Mouse (Mus musculus) c-Kit-positive CD71-negative TER-119-negative erythroid progenitor cells, embryonic 14.5 days (primary cell): ENCODE measurements around the gene Itgae.
A peak's percentile ranks its signal among the peaks of the same experiment; 100 is the strongest.

ENCODE experiments used
- DNase-seq: peaks from one replicate; pipeline ENCODE4 v3.0.0-alpha.2; 2013; ENCODE audit warnings: low read depth

The Itgae gene

DNA sequence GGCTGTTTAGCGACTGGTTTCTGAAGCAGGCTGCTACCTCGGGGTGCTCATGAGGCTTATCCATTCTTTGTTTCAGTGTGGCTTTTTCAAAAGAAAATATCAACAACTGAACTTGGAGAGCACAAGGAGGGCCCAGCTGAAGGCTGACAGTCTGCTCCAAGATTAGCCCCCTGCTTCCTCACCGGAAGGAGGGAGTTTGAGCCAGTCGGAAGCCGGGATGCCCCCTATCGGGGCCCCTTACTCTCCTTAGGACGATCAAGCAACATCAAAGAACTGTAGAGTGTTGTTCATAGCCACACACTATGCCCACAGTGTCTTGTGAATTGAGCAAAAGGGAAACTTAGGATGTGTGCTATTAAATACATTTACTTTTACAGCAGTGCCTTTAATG lies 56.6 kb downstream of the Itgae start:
- no peak for DNase-seq

- DNase-seq = no peak
Observed at GRCm38 (mm10) chr11:73148209-73148608, 57.8 kb downstream of the Itgae start.

DNA sequence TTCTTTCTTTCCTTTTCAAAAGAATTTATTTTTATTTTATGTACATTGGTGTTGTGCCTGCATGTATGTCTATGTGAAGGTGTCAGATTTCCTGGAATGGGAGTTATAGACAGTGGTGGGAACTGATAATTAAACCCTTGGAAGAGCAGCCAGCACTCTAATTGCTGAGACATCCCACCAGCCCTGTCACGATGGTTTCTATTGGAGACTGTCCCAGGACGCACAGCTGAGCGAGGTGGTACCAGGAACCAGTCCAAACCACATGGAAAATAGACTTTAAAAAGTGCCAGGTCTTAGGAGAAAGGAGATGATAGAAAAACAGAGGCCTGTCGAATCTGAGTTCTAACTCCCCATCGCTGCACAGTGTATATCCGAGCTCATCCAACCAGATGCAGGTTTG lies 64.7 kb downstream of the Itgae start:
- no peak for DNase-seq

- no peak for DNase-seq
Observed at GRCm38 (mm10) chr11:73159957-73160810, 69.8 kb downstream of the Itgae start, which contains the start of gene P2rx5. Gene P2rx5, plus strand, starts transcription at chr11:73160421.

- DNase-seq = no peak
Observed at GRCm38 (mm10) chr11:73160811-73161200, 70.4 kb downstream of the Itgae start.

- DNase-seq = no peak
Observed at GRCm38 (mm10) chr11:73161616-73162015, 71.2 kb downstream of the Itgae start.

DNA sequence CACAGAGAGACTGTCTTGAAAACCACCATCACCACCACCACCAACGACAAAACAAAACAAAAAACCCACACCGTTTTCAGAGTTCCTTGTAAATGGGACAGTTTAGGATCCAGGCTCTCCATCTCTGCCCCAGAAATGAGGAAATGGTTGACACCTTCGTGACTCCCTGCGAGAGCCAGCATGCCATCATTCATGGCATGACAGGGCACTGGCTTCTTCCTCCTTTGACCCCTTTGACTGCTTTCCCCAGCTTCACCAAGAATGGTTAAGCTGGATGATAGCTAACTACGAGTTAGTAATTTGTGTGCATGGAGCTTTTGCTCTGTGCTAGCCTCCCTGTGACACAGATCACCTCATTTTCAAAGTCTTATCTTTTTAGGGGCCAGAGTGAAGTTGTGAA lies 71.9 kb downstream of the Itgae start:
- DNase-seq = no peak

- DNase-seq = no peak
Observed at GRCm38 (mm10) chr11:73168071-73168470, 77.7 kb downstream of the Itgae start.

DNA sequence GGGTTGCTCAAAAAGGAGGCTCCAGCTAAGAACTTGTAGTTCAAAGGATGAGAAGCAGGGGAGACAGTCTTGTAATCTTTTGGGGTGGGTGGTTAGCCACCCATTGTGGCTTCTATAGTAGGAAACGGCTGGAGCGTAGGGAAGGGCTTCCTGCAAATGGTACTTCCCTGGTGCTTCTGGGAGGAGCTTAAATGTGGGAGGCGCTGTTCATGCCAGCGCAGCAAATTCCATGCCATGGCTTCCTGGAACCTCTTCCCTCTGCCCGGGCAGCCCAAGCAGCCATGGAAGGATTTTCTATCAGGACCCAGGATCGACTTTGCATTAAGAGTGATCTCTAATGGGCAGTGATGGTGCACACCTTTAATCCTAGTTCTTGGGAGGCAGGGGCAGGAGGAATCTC lies 78.2 kb downstream of the Itgae start:
- no peak for DNase-seq

- DNase-seq = peak; percentile 60
Observed at GRCm38 (mm10) chr11:73169231-73169630, 78.8 kb downstream of the Itgae start.

DNA sequence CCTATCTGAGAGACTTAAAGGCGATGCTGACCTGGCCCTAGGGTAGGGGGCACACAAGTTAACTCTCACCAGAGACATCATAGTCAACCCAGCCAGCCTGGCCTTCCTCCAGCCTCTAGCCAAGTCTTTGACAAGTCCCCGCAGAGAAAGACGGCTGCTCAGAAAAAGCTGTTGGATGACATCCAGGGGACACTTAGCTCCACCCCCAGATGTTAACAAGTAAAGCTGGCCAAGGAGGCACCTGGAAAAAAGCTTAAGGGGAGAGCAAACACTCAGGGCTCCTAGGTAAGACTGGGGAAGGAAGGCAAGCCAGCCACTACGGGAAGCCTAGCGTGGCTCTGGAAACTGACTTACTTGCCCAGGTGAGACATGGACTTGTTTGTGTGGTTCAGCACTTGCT lies 81.8 kb downstream of the Itgae start:
- DNase-seq = no peak

DNA sequence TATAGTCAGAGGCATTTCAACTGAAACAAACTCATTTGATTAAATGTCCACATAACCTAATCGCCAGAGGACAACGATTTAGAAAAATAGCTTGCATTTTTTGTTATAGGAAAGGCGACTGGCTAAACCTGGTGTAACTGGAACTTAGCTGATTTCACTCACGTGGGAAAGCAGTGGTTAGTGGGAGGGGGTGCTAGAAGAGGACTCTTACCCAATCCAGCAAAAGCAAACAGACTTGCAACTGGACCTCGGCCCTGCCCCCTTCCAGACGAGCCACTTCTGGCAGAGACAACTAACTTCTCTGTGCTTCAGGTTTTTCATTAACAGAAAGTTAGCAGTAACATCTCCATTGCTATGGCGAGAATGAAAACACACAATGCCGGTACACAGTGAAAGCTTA lies 85.2 kb downstream of the Itgae start:
- DNase-seq = no peak

- no peak for DNase-seq
Observed at GRCm38 (mm10) chr11:73176186-73176585, 85.8 kb downstream of the Itgae start.

DNA sequence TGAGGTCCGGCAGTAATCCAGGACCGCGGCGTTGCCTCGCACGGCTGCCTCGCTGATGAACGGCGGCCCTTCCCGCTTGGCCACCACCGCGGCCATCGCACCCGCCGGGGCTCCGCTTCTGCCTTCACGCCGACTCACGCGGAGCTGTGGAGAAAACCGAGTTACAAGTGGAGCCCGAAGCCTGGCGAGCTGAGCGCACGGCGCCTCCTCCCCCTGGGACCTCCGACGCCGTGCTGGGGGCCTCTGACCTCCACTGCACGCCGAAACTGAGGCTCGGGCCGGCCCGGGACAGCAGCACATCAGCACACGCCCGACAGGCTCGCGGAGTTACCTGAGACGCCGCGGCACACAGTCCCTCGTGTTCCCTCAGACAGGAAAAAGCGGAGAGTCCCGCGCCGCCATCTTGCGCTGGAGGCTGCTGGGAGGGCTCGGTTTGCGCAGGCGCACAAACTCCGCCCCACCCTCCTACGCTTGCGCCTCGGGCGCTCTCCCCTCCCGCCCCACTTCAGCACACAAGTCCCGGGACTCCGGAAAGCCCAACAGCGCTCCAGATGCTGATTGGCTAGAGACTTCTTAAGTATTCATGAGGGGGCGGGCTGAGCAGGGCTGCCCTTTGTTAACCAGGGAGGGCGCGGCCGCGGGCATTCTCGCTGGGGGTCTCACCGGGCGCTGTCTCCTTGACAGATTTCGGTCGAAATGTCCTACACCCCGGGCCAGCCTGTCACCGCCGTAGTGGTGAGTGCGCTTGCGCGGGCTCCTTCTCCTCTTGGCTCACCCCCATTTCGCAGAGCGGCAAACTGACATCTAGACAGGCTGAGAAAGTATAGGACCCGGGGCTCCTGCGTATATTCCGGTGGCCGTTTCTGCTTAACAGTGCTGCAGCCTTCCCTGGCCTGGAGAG lies 86.5 kb downstream of the Itgae start, which contains the start of the genes Emc6 and Tax1bp3:
TSS of gene Emc6 (minus strand) at position 430 of the 901 bp plus-strand sequence.
TSS of gene Tax1bp3 (plus strand) at position 476 of the 901 bp plus-strand sequence.
- peak; percentile 94 for DNase-seq

DNA sequence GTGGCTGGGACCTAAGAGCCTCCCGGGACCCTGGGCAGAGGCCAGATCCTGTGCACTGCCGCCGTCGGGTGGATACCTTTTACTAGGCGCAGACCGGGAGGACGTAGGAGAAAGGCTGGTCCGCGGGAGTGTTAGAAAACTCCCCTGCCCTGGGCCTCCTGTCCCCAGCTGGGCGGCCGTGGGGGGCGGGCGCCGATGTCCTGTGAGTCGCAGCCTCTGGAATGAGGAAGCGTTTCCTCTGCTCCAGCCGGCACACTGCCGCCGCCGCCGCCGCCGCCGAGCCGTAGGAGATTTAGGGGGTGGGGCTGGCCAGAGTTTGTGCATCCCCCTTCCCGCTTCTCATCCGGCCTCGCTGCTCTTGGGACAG lies 87.1 kb downstream of the Itgae start:
- DNase-seq = no peak

GRCm38 (mm10) chr11:73177895-73178294 lies 87.5 kb downstream of the Itgae start:
- no peak for DNase-seq

GRCm38 (mm10) chr11:73185872-73186615 lies 95.7 kb downstream of the Itgae start:
- DNase-seq = no peak

- DNase-seq = no peak
Observed at GRCm38 (mm10) chr11:73187231-73187630, 96.8 kb downstream of the Itgae start.

- DNase-seq = no peak
Observed at GRCm38 (mm10) chr11:73193047-73193446, 102.7 kb downstream of the Itgae start.

DNA sequence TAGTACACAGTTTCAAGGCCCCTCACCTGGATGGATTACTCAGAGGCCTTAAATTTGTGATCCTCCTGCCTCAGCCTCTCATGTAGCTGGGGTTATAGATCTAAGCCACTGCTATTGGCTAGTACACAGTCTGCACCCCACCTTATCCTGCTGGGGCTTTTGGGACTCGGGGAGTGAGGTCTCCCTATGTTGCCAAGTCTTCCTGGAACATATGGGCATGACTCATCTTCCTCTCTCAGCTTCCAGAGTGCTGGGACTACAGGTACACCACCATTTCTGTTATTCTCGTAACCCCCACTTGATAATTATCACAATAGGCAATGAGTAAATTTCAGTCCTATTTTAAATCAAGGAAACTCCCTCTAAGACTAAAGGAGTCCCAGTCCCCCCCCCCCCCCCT lies 104.1 kb downstream of the Itgae start:
- DNase-seq = no peak
